Mouse (Mus musculus) forebrain, postnatal 0 days (tissue): Measurements from ENCODE around the gene Cav1. TPM values are rescaled to one million over a fixed set of nuclear protein-coding genes. Genes with fewer than 3 reads are reported as not detected.
A peak's percentile ranks its signal among the peaks of the same experiment; 100 is the strongest.

Experiments
- ATAC-seq: fragments of 200-750 bp; cut with Nextera tagmentation; 2 replicates; pipeline ENCODE4 v1.8.0; 2017; ENCODE audit warnings: mild to moderate bottlenecking, moderate library complexity
- DNase-seq: peaks from one replicate; pipeline ENCODE4 v3.0.0-alpha.2; 2015
- H3K27ac ChIP-seq: fragments of 300-500 bp; sonication (generic); 2 replicates; pipeline ENCODE4 v1.5.1; 2014; ENCODE audit warnings: low read depth, mild to moderate bottlenecking, antibody characterized with exemption, low read length, moderate library complexity, mixed read lengths
- H3K27me3 ChIP-seq: fragments of 300-500 bp; sonication (generic); 2 replicates; pipeline ENCODE4 v1.6.1; 2014; ENCODE audit warnings: mild to moderate bottlenecking, low read length, mixed read lengths; ENCODE audit not compliant: insufficient read depth
- H3K36me3 ChIP-seq: fragments of 300-500 bp; sonication (generic); 2 replicates; pipeline ENCODE4 v1.6.1; 2014; ENCODE audit warnings: mild to moderate bottlenecking, moderate library complexity; ENCODE audit not compliant: insufficient read depth
- H3K4me1 ChIP-seq: fragments of 300-500 bp; sonication (generic); 2 replicates; pipeline ENCODE4 v1.6.1; 2014; ENCODE audit warnings: antibody characterized with exemption; ENCODE audit not compliant: insufficient read depth
- H3K4me2 ChIP-seq: fragments of 300-500 bp; sonication (generic); 2 replicates; pipeline ENCODE4 v1.6.1; 2014; ENCODE audit warnings: low read depth, mild to moderate bottlenecking, moderate library complexity
- H3K4me3 ChIP-seq: fragments of 300-500 bp; sonication (generic); 2 replicates; pipeline ENCODE4 v1.5.1; 2014; ENCODE audit warnings: low read depth, low read length, mixed read lengths
- H3K9ac ChIP-seq: fragments of 300-500 bp; sonication (generic); 2 replicates; pipeline ENCODE4 v1.6.1; 2014; ENCODE audit warnings: mild to moderate bottlenecking
- H3K9me3 ChIP-seq: fragments of 300-500 bp; sonication (generic); 2 replicates; pipeline ENCODE4 v1.6.1; 2016; ENCODE audit warnings: low read length
- CTCF ChIP-seq: sonication (generic); IDR thresholded peaks from 2 replicates; pipeline ENCODE4 v1.5.1; 2016; ENCODE audit warnings: antibody characterized with exemption, control low read depth, low read depth
- WGBS: fragments of 180-500 bp; shearing (Covaris S2); extraction: QIAGEN DNeasy Blood & Tissue Kit; methylation state at CpG from one replicate; pipeline ENCODE4 v1.1.7; 2014; 5-methylcytosine and 5-hydroxymethylcytosine counted together
- polyA plus RNA-seq: library from polyadenylated mRNA; unstranded; fragments of >200 nt; fragmentation: Nextera tagmentation; extraction: Ambion mirVana; gene quantifications from 2 replicates; pipeline ENCODE4 v1.2.1, GENCODE M21; 2015
- total RNA-seq: library from RNA; depleted of rRNA; stranded (reverse); fragments of >200 nt; gene quantifications from 2 replicates; pipeline ENCODE4 v1.2.3, GENCODE M21; 2014

The Cav1 gene
- total and polyA plus RNA-seq, 2 experiments from 2014 or later, result 32.8 to 42.4 TPM

GRCm38 (mm10) chr6:17350803-17351202 is 44.7 kb downstream of the Cav1 start:
- Histone ChIP-seq H3K27ac (no peak overlapping the region), H3K9me3 (no peaks in the 10 kb centered on the region), H3K9ac (no peak overlapping the region), H3K4me2 (no peak overlapping the region), H3K4me3 (no peak overlapping the region), H3K36me3 (no peaks in the 10 kb centered on the region), H3K4me1 (no peaks in the 10 kb centered on the region), H3K27me3 (no peaks in the 10 kb centered on the region)
- 91% methylated on average over 5 of the region's 5 CpGs for WGBS
- no peak for ATAC-seq
- DNase-seq, result no peak
- TF ChIP-seq CTCF, result no peak

- TF ChIP-seq CTCF, result peak; percentile 91
- Histone ChIP-seq H3K27ac (no peak overlapping the region), H3K36me3 (no peaks in the 10 kb centered on the region), H3K27me3 (no peaks in the 10 kb centered on the region), H3K4me2 (no peak overlapping the region), H3K9me3 (no peaks in the 10 kb centered on the region), H3K9ac (no peak overlapping the region), H3K4me1 (no peaks in the 10 kb centered on the region), H3K4me3 (no peak overlapping the region)
- peak; percentile 77 for DNase-seq
- ATAC-seq, result peak; percentile 79
- 12% methylated on average over 6 of the region's 6 CpGs for WGBS
These were observed 53.0 kb downstream of the Cav1 start for GRCm38 (mm10) chr6:17358896-17359690.

GRCm38 (mm10) chr6:17362771-17363170 is 56.6 kb downstream of the Cav1 start:
- H3K27ac ChIP-seq, result no peak overlapping the region
- no peaks in the 10 kb centered on the region for H3K4me1 ChIP-seq
- H3K4me3 ChIP-seq, result no peak overlapping the region
- no peaks in the 10 kb centered on the region for H3K36me3 ChIP-seq
- ATAC-seq, result peak; percentile 43; the same call in 1 of the 2 replicates
- TF ChIP-seq CTCF, result peak; percentile 62
- no peaks in the 10 kb centered on the region for H3K27me3 ChIP-seq
- DNase-seq, result peak; percentile 36
- no peak overlapping the region for H3K4me2 ChIP-seq
- H3K9me3 ChIP-seq, result no peaks in the 10 kb centered on the region
- no peak overlapping the region for H3K9ac ChIP-seq
- 36% methylated on average over 3 of the region's 3 CpGs for WGBS

DNA sequence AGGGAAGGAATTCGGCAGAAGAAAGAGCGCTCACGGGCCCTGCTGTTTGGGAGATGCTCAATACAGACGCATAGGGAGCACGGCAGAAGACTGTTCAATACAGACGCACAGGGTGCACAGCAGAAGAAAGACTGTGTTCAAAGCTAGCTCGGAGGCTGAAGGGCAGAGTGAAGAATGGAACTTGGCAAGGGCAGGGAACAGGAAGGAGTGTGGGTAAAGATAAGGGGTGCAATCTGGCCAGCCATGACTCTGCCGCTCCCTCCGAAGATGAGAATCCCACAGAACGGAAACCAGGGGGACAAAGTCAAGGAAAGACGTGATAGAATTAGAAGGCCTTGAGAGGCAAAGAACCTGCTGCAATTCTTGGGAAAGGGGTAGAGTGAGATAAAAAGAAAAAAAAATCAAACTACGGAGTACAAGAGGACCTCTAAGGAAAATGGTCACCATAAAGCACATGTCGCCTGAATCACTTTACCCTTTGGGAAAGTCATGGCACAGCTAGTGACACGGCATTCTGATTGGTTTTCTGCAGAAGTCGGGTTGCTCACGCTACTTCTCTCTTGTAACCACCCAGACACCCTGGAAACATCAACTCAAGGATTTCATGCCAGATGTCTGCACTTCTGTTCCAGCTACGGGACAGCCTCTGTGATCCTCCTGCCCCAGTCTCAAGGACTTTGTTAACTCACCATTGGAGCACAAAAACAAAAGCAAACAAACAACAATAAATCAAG is 57.5 kb downstream of the Cav1 start:
- WGBS, result 82% methylated on average over 17 of the region's 17 CpGs
- TF ChIP-seq CTCF, result no peak
- DNase-seq (no peak), ATAC-seq (no peak)
- no peaks in the 10 kb centered on the region for H3K27me3 ChIP-seq
- H3K4me3 ChIP-seq, result no peak overlapping the region
- no peak overlapping the region for H3K4me2 ChIP-seq
- no peaks in the 10 kb centered on the region for H3K4me1 ChIP-seq
- H3K9me3 ChIP-seq, result no peaks in the 10 kb centered on the region
- H3K9ac ChIP-seq, result no peak overlapping the region
- H3K36me3 ChIP-seq, result no peaks in the 10 kb centered on the region
- H3K27ac ChIP-seq, result no peak overlapping the region

GRCm38 (mm10) chr6:17374326-17374725 is 68.2 kb downstream of the Cav1 start:
- Histone ChIP-seq H3K9ac (no peak overlapping the region), H3K9me3 (no peaks in the 10 kb centered on the region), H3K36me3 (no peaks in the 10 kb centered on the region), H3K4me3 (no peak overlapping the region), H3K27me3 (no peaks in the 10 kb centered on the region), H3K4me1 (no peaks in the 10 kb centered on the region), H3K27ac (no peak overlapping the region), H3K4me2 (no peak overlapping the region)
- TF ChIP-seq CTCF, result no peak
- ATAC-seq, result no peak
- DNase-seq, result no peak
- 90% methylated on average over 5 of the region's 5 CpGs for WGBS

GRCm38 (mm10) chr6:17377371-17377770 is 71.2 kb downstream of the Cav1 start:
- H3K27ac ChIP-seq, result no peak overlapping the region
- DNase-seq, result no peak
- no peaks in the 10 kb centered on the region for H3K4me1 ChIP-seq
- TF ChIP-seq CTCF, result no peak
- 82% methylated on average over 2 of the region's 2 CpGs for WGBS
- H3K4me2 ChIP-seq, result no peak overlapping the region
- no peaks in the 10 kb centered on the region for H3K27me3 ChIP-seq
- no peak overlapping the region for H3K4me3 ChIP-seq
- H3K36me3 ChIP-seq, result no peaks in the 10 kb centered on the region
- H3K9me3 ChIP-seq, result no peaks in the 10 kb centered on the region
- H3K9ac ChIP-seq, result no peak overlapping the region
- ATAC-seq, result no peak

- WGBS, result 79% methylated on average over 3 of the region's 3 CpGs
These were observed 74.0 kb downstream of the Cav1 start for GRCm38 (mm10) chr6:17380102-17380501.

More at GRCm38 (mm10) chr6:17380102-17380501, 74.0 kb downstream of the Cav1 start:
- Histone ChIP-seq H3K9ac (no peak overlapping the region), H3K36me3 (no peaks in the 10 kb centered on the region), H3K4me1 (peaks cover 4% of the 10 kb centered on the region; the same call in 1 of the 2 replicates), H3K27me3 (no peaks in the 10 kb centered on the region), H3K4me2 (no peak overlapping the region), H3K27ac (no peak overlapping the region), H3K4me3 (no peak overlapping the region), H3K9me3 (no peaks in the 10 kb centered on the region)
- no peak for TF ChIP-seq CTCF
- ATAC-seq (no peak), DNase-seq (no peak)
